Mouse (Mus musculus): ENCODE results near the gene Gm10300.

GRCm38 (mm10) chr4:132039521-132039920 lies 35.0 kb upstream of the Gm10300 start:
- TF ChIP-seq MAX (IDR thresholded peaks at IDR 0.05; ENCODE audit: low read depth) (no peak), POLR2A (IDR thresholded peaks at IDR 0.05; ENCODE audit: insufficient read length, low read depth) (no peak), E2F4 (IDR thresholded peaks at IDR 0.05; ENCODE audit: insufficient read depth) (no peak), TCF12 (IDR thresholded peaks at IDR 0.05; ENCODE audit: insufficient read depth, poor library complexity, severe bottlenecking) (no peak), POLR2AphosphoS2 (IDR thresholded peaks at IDR 0.05; ENCODE audit: insufficient read length, low read depth) (no peak), USF1 (IDR thresholded peaks at IDR 0.05; ENCODE audit: low read depth) (no peak), MYOG (IDR thresholded peaks at IDR 0.05; ENCODE audit: control insufficient read depth in 1 of 3, insufficient read depth in 1 of 3, insufficient read length in 2 of 3, low read depth in 2 of 3) (no peak), CEBPB (IDR thresholded peaks at IDR 0.05; ENCODE audit: insufficient read depth, poor library complexity, severe bottlenecking) (no peak), TCF3 (IDR thresholded peaks at IDR 0.05; ENCODE audit: insufficient read length, low read depth) (no peak)

All from myocyte (in vitro differentiated cells).